Mouse (Mus musculus): Measurements from ENCODE around the gene Palld.

Gene Palld

GRCm38 (mm10) chr8:61467553-61467815 lies 435.0 kb downstream of the Palld start:
- no peak for DNase-seq (ENCODE audit: low read depth in 1 of 2, low spot score in 2 of 2)

- DNase-seq (ENCODE audit: low read depth in 1 of 2, low spot score in 2 of 2) = no peak
Observed at GRCm38 (mm10) chr8:61466696-61467552, 435.6 kb downstream of the Palld start.

DNA sequence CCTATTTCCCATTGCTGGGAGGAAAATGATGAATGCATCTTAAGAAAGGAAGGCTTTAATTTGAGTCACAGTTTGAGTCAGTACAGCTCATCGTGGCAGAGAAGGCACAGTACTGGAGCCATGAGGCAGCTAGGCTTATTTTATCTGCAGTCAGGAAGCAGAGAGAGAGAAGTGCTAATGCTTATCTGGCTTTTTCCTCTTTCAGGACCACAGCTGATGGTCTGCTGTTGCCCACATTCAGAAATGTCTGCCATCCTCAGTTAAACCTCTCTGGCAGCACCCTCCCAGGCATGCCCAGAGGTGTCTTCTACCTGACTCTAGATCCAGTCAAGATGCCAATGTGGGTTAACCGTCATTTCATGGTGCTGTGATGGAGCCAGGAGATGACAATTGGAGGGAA lies 438.1 kb downstream of the Palld start:
- no peak for DNase-seq (ENCODE audit: low read depth in 1 of 2, low spot score in 2 of 2)

DNA sequence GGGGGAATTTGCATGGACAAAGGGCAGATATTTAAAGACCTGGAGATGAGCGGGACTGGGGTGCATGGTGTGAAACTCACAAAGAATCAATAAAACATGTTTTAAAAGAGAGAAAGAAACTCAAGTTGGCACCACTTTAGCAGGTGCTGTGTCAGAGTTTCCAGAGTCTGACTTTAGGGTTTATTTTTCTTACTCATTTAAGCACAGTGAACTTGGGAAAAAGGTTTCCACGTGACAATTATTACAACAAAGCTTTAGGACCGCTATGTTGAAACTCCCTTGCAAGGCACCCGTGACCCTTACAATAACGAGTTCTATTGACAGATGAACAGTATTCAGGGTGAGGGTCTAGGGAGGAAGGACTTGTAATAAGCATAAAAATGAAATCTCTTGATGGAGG lies 440.3 kb downstream of the Palld start:
- no peak for DNase-seq (ENCODE audit: low read depth in 1 of 2, low spot score in 2 of 2)
